Mouse (Mus musculus): ENCODE measurements around the gene Atp13a2. TPM values are rescaled to one million over a fixed set of nuclear protein-coding genes. Genes with fewer than 3 reads are reported as not detected.

Atp13a2 gene
- polyA plus RNA-seq (2014; fragmentation: Nextera tagmentation; extraction: Ambion mirVana), result 79.9 and 110 TPM in 2 replicates

- Histone ChIP-seq H3K4me1 (ENCODE audit: control insufficient read depth, insufficient read depth, low read length) (peaks cover 16% of the 10 kb centered on the region), H3K4me2 (ENCODE audit: low read length) (peak within 1 kb of the TSS; percentile 74), H3K4me3 (ENCODE audit: low read depth, low read length) (peak within 1 kb of the TSS; percentile 87), H3K36me3 (ENCODE audit: control insufficient read depth, insufficient read depth, low read length) (peaks cover 7% of the 10 kb centered on the region; the same call in 1 of the 2 replicates), H3K27me3 (replicated peaks; ENCODE audit: control insufficient read depth, insufficient read depth, low read length) (no peaks in the 10 kb centered on the region), H3K27ac (ENCODE audit: low read depth, low read length) (peak within 1 kb of the TSS; percentile 75), H3K9me3 (replicated peaks; ENCODE audit: control insufficient read depth, low read length) (no peaks in the 10 kb centered on the region), H3K9ac (ENCODE audit: low read length) (peak within 1 kb of the TSS; percentile 95)
- WGBS, result under 1% methylated on average over 53 of the region's 58 CpGs
- ATAC-seq (peak; percentile 94), DNase-seq (ENCODE audit: low spot score) (peak; percentile 94)
These were observed at the start of gene Atp13a2 for GRCm38 (mm10) chr4:140986711-140987395. Gene Atp13a2, plus strand, starts transcription at chr4:140986873.

GRCm38 (mm10) chr4:140944356-140944755 lies 42.3 kb upstream of the Atp13a2 start:
- H3K27me3 ChIP-seq (replicated peaks; ENCODE audit: control insufficient read depth, insufficient read depth, low read length), result no peaks in the 10 kb centered on the region

DNA sequence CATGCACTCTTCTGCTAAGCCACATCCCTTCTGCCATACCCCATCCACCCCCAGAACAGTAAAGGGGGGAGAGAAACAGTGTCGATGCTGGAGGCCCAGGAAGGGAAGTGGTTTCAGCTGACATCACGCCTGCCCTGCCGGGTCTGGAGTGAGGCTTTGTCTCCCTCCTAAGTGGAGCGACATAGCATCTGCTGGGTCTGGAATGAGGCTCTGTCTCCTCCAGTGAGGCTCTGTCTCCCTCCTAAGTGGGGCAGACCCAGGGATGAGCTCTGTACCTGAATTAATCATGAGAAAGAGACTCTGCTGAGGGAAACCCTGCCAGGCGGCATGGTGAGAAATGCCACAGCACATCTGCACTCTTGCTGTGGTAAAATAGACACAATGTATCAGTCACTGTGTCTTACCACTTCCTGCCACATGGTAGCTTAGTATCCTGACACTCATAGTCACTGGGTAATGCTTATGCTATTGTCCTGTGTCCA lies 41.7 kb upstream of the Atp13a2 start:
- Histone ChIP-seq H3K4me3 (ENCODE audit: low read depth, low read length) (no peak overlapping the region), H3K4me1 (ENCODE audit: control insufficient read depth, insufficient read depth, low read length) (no peaks in the 10 kb centered on the region), H3K36me3 (ENCODE audit: control insufficient read depth, insufficient read depth, low read length) (no peaks in the 10 kb centered on the region), H3K4me2 (ENCODE audit: low read length) (no peak overlapping the region), H3K9ac (ENCODE audit: low read length) (no peak overlapping the region), H3K27me3 (replicated peaks; ENCODE audit: control insufficient read depth, insufficient read depth, low read length) (no peaks in the 10 kb centered on the region), H3K27ac (ENCODE audit: low read depth, low read length) (no peak overlapping the region), H3K9me3 (replicated peaks; ENCODE audit: control insufficient read depth, low read length) (no peaks in the 10 kb centered on the region)
- whole genome bisulfite sequencing, result 75% methylated on average over 5 of the region's 5 CpGs
- DNase-seq (ENCODE audit: low spot score) (no peak), ATAC-seq (no peak)

More at GRCm38 (mm10) chr4:140944356-140944755, 42.3 kb upstream of the Atp13a2 start:
- H3K4me1 ChIP-seq (ENCODE audit: control insufficient read depth, insufficient read depth, low read length), result no peaks in the 10 kb centered on the region
- WGBS, result 90% methylated on average over 12 of the region's 12 CpGs
- no peak overlapping the region for H3K27ac ChIP-seq (ENCODE audit: low read depth, low read length)
- H3K36me3 ChIP-seq (ENCODE audit: control insufficient read depth, insufficient read depth, low read length), result no peaks in the 10 kb centered on the region
- no peak overlapping the region for H3K4me2 ChIP-seq (ENCODE audit: low read length)
- no peak for ATAC-seq
- no peak overlapping the region for H3K4me3 ChIP-seq (ENCODE audit: low read depth, low read length)
- H3K9me3 ChIP-seq (replicated peaks; ENCODE audit: control insufficient read depth, low read length), result no peaks in the 10 kb centered on the region
- no peak for DNase-seq (ENCODE audit: low spot score)
- H3K9ac ChIP-seq (ENCODE audit: low read length), result no peak overlapping the region

DNA sequence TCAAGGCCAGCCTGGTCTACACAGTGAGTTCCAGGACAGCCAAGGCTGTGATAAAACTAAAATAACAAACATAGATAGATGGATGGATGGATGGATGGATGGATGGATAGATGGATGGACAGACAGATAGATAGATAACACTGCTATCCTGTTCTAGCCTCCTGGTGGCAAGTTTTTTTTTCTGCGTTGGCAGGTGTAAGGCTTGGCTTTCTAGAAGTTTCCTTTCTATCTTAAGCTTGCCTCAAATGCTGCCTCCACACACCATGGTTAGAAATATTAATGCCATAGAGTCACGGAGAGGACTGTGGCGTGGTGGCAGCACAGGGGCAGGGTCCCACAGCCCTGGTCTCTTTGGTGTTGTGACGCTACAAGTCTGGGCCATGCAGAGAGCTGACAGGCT lies 41.1 kb upstream of the Atp13a2 start:
- H3K4me2 ChIP-seq (ENCODE audit: low read length), result no peak overlapping the region
- DNase-seq (ENCODE audit: low spot score) (no peak), ATAC-seq (no peak)
- no peaks in the 10 kb centered on the region for H3K36me3 ChIP-seq (ENCODE audit: control insufficient read depth, insufficient read depth, low read length)
- H3K27me3 ChIP-seq (replicated peaks; ENCODE audit: control insufficient read depth, insufficient read depth, low read length), result no peaks in the 10 kb centered on the region
- H3K4me1 ChIP-seq (ENCODE audit: control insufficient read depth, insufficient read depth, low read length), result no peaks in the 10 kb centered on the region
- no peak overlapping the region for H3K27ac ChIP-seq (ENCODE audit: low read depth, low read length)
- no peak overlapping the region for H3K9ac ChIP-seq (ENCODE audit: low read length)
- no peak overlapping the region for H3K4me3 ChIP-seq (ENCODE audit: low read depth, low read length)
- WGBS, result 94% methylated on average over 4 of the region's 4 CpGs
- no peaks in the 10 kb centered on the region for H3K9me3 ChIP-seq (replicated peaks; ENCODE audit: control insufficient read depth, low read length)

- H3K4me2 ChIP-seq (ENCODE audit: low read length), result no peak overlapping the region
- no peaks in the 10 kb centered on the region for H3K9me3 ChIP-seq (replicated peaks; ENCODE audit: control insufficient read depth, low read length)
- H3K27ac ChIP-seq (ENCODE audit: low read depth, low read length), result no peak overlapping the region
- DNase-seq (ENCODE audit: low spot score) (no peak), ATAC-seq (no peak)
- no peaks in the 10 kb centered on the region for H3K27me3 ChIP-seq (replicated peaks; ENCODE audit: control insufficient read depth, insufficient read depth, low read length)
- WGBS, result 87% methylated on average over 4 of the region's 4 CpGs
- H3K36me3 ChIP-seq (ENCODE audit: control insufficient read depth, insufficient read depth, low read length), result no peaks in the 10 kb centered on the region
- no peaks in the 10 kb centered on the region for H3K4me1 ChIP-seq (ENCODE audit: control insufficient read depth, insufficient read depth, low read length)
- no peak overlapping the region for H3K4me3 ChIP-seq (ENCODE audit: low read depth, low read length)
- no peak overlapping the region for H3K9ac ChIP-seq (ENCODE audit: low read length)
These were observed 40.6 kb upstream of the Atp13a2 start for GRCm38 (mm10) chr4:140946048-140946447.

- H3K36me3 ChIP-seq (ENCODE audit: control insufficient read depth, insufficient read depth, low read length), result no peaks in the 10 kb centered on the region
- no peak overlapping the region for H3K4me3 ChIP-seq (ENCODE audit: low read depth, low read length)
- DNase-seq (ENCODE audit: low spot score) (no peak), ATAC-seq (no peak)
- 80% methylated on average over 14 of the region's 14 CpGs for WGBS
- no peak overlapping the region for H3K4me2 ChIP-seq (ENCODE audit: low read length)
- no peaks in the 10 kb centered on the region for H3K4me1 ChIP-seq (ENCODE audit: control insufficient read depth, insufficient read depth, low read length)
- H3K9ac ChIP-seq (ENCODE audit: low read length), result no peak overlapping the region
- H3K9me3 ChIP-seq (replicated peaks; ENCODE audit: control insufficient read depth, low read length), result no peaks in the 10 kb centered on the region
- no peak overlapping the region for H3K27ac ChIP-seq (ENCODE audit: low read depth, low read length)
- no peaks in the 10 kb centered on the region for H3K27me3 ChIP-seq (replicated peaks; ENCODE audit: control insufficient read depth, insufficient read depth, low read length)
These were observed 40.0 kb upstream of the Atp13a2 start for GRCm38 (mm10) chr4:140946580-140947205.

- ATAC-seq (no peak), DNase-seq (ENCODE audit: low spot score) (no peak)
- Histone ChIP-seq H3K36me3 (ENCODE audit: control insufficient read depth, insufficient read depth, low read length) (no peaks in the 10 kb centered on the region), H3K27me3 (replicated peaks; ENCODE audit: control insufficient read depth, insufficient read depth, low read length) (no peaks in the 10 kb centered on the region), H3K9ac (ENCODE audit: low read length) (no peak overlapping the region), H3K27ac (ENCODE audit: low read depth, low read length) (no peak overlapping the region), H3K9me3 (replicated peaks; ENCODE audit: control insufficient read depth, low read length) (no peaks in the 10 kb centered on the region), H3K4me1 (ENCODE audit: control insufficient read depth, insufficient read depth, low read length) (no peaks in the 10 kb centered on the region), H3K4me3 (ENCODE audit: low read depth, low read length) (no peak overlapping the region), H3K4me2 (ENCODE audit: low read length) (no peak overlapping the region)
- WGBS, result 89% methylated on average over 12 of the region's 12 CpGs
These were observed 38.9 kb upstream of the Atp13a2 start for GRCm38 (mm10) chr4:140947487-140948440.

DNA sequence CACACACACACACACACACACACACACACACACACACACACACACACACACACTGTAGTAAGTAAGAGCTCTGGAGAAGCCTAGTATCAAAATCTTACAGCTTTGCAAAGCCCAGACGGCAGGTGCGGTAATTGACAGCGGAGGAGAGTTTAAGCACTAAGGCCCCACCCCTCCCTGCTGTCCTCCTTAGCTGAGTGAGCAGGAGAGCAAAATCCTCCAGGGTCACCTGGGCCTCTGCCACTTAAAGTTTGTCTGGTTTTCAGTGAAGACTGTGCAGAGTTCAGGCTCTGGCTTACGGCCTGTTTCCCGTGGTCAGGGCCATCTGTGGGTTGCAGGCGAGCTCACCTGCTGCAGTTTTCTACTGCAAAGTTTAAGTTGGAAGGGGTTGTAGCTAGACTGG lies 38.2 kb upstream of the Atp13a2 start:
- Histone ChIP-seq H3K4me3 (ENCODE audit: low read depth, low read length) (no peak overlapping the region), H3K27me3 (replicated peaks; ENCODE audit: control insufficient read depth, insufficient read depth, low read length) (no peaks in the 10 kb centered on the region), H3K4me1 (ENCODE audit: control insufficient read depth, insufficient read depth, low read length) (no peaks in the 10 kb centered on the region), H3K27ac (ENCODE audit: low read depth, low read length) (no peak overlapping the region), H3K9ac (ENCODE audit: low read length) (no peak overlapping the region), H3K36me3 (ENCODE audit: control insufficient read depth, insufficient read depth, low read length) (no peaks in the 10 kb centered on the region), H3K4me2 (ENCODE audit: low read length) (no peak overlapping the region), H3K9me3 (replicated peaks; ENCODE audit: control insufficient read depth, low read length) (no peaks in the 10 kb centered on the region)
- DNase-seq (ENCODE audit: low spot score), result no peak
- ATAC-seq, result no peak
- 93% methylated on average over 6 of the region's 6 CpGs for WGBS

All from forebrain, embryonic 14.5 days (tissue).